Mouse (Mus musculus): Measurements from ENCODE around the gene Bbs4. TPM values are rescaled to one million over a fixed set of nuclear protein-coding genes. Genes with fewer than 3 reads are reported as not detected.

Bbs4 gene
- total and polyA plus RNA-seq, 3 experiments = 2.6 to 4.5 (median 4.0) TPM

- dilution Hi-C loops (cut with MboI; ENCODE audit: extremely low pct_ligation_motif_present, extremely low pct_unique_long_range_greater_than_20kb, low sequenced_read_pairs) (no loop called here), in situ Hi-C loops (cut with MboI; ENCODE audit: low pct_ligation_motif_present, low pct_unique_long_range_greater_than_20kb, low sequenced_read_pairs) (no loop called here)
- H3K9ac ChIP-seq (ENCODE audit: insufficient read depth, low read depth) = no peak overlapping the region
- no peaks in the 10 kb centered on the region for H3K27me3 ChIP-seq (replicated peaks)
- TF ChIP-seq POLR2A (IDR thresholded peaks at IDR 0.05; ENCODE audit: low read depth, low read length) (no peak), MAZ (IDR thresholded peaks at IDR 0.05; ENCODE audit: low read depth, low read length) (no peak), EP300 (IDR thresholded peaks at IDR 0.05; ENCODE audit: low read length) (no peak), IRF4 (IDR thresholded peaks at IDR 0.05; ENCODE audit: low read depth, low read length) (no peak)
- H3K27ac ChIP-seq (ENCODE audit: insufficient read depth, low read depth) = no peak overlapping the region
- DNase-seq (ENCODE audit: extremely low read depth) = no peak
- no peaks in the 10 kb centered on the region for H3K4me1 ChIP-seq (ENCODE audit: control insufficient read depth in 1 of 2, insufficient read depth in 2 of 2)
- no peak overlapping the region for H3K4me2 ChIP-seq (ENCODE audit: insufficient read depth, low read depth, poor library complexity, severe bottlenecking)
- no peak overlapping the region for H3K4me3 ChIP-seq (replicated peaks in 1 of 3; ENCODE audit: low read depth in 2 of 3, low read length in 2 of 3, poor library complexity in 1 of 3)
- no peaks in the 10 kb centered on the region for H3K79me2 ChIP-seq (replicated peaks; ENCODE audit: control insufficient read depth, extremely low read depth, insufficient read depth, poor library complexity, severe bottlenecking)
- no peaks in the 10 kb centered on the region for H3K9me3 ChIP-seq (replicated peaks; ENCODE audit: low read length)
- peaks cover 32 to 74% of the 10 kb centered on the region in 2 experiments for H3K36me3 ChIP-seq (replicated peaks in 1 of 2; ENCODE audit: control insufficient read depth in 1 of 2, insufficient read depth in 1 of 2, low read length in 1 of 2)
Observed at GRCm38 (mm10) chr9:59316206-59316605, 37.1 kb downstream of the Bbs4 start.

GRCm38 (mm10) chr9:59311284-59311670 is 42.0 kb downstream of the Bbs4 start:
- H3K4me2 ChIP-seq (ENCODE audit: insufficient read depth, low read depth, poor library complexity, severe bottlenecking) = no peak overlapping the region
- no peaks in the 10 kb centered on the region for H3K9me3 ChIP-seq (replicated peaks; ENCODE audit: low read length)
- H3K36me3 ChIP-seq (replicated peaks in 1 of 2; ENCODE audit: control insufficient read depth in 1 of 2, insufficient read depth in 1 of 2, low read length in 1 of 2) = peaks cover 44 to 92% of the 10 kb centered on the region in 2 experiments
- no peak overlapping the region for H3K4me3 ChIP-seq (replicated peaks in 1 of 3; ENCODE audit: low read depth in 2 of 3, low read length in 2 of 3, poor library complexity in 1 of 3)
- no peak for TF ChIP-seq ZNF384 (IDR thresholded peaks at IDR 0.05; ENCODE audit: low read depth, low read length)
- TF ChIP-seq UBTF (IDR thresholded peaks at IDR 0.05; ENCODE audit: low read depth, low read length) = no peak
- no peak for TF ChIP-seq USF2 (conservative IDR thresholded peaks at IDR 0.05; ENCODE audit: low read depth, low read length)
- TF ChIP-seq ZKSCAN1 (IDR thresholded peaks at IDR 0.05; ENCODE audit: borderline replicate concordance, low read depth, low read length) = no peak
- no peak for TF ChIP-seq TCF12 (IDR thresholded peaks at IDR 0.05; ENCODE audit: low read depth, low read length)
- TF ChIP-seq POLR2A (IDR thresholded peaks at IDR 0.05; ENCODE audit: low read depth, low read length) = no peak
- no peak for TF ChIP-seq CHD1 (IDR thresholded peaks at IDR 0.05; ENCODE audit: low read depth, low read length)
- TF ChIP-seq CHD2 (IDR thresholded peaks at IDR 0.05; ENCODE audit: low read length) = no peak
- TF ChIP-seq BHLHE40 (IDR thresholded peaks at IDR 0.05; ENCODE audit: low read depth, low read length) = no peak
- TF ChIP-seq MXI1 (IDR thresholded peaks at IDR 0.05; ENCODE audit: low read depth, low read length) = no peak
- TF ChIP-seq JUND (conservative IDR thresholded peaks at IDR 0.05; ENCODE audit: low read depth, low read length) = no peak
- dilution Hi-C loops (cut with MboI; ENCODE audit: extremely low pct_ligation_motif_present, extremely low pct_unique_long_range_greater_than_20kb, low sequenced_read_pairs) = no loop called here
- no peak overlapping the region for H3K9ac ChIP-seq (ENCODE audit: insufficient read depth, low read depth)
- DNase-seq (ENCODE audit: extremely low read depth) = no peak
- H3K79me2 ChIP-seq (replicated peaks; ENCODE audit: control insufficient read depth, extremely low read depth, insufficient read depth, poor library complexity, severe bottlenecking) = no peaks in the 10 kb centered on the region
- no peak overlapping the region for H3K27ac ChIP-seq (ENCODE audit: insufficient read depth, low read depth)
- H3K4me1 ChIP-seq (ENCODE audit: control insufficient read depth in 1 of 2, insufficient read depth in 2 of 2) = no peaks in the 10 kb centered on the region
- no peaks in the 10 kb centered on the region for H3K27me3 ChIP-seq (replicated peaks)
- in situ Hi-C loops (cut with MboI; ENCODE audit: low pct_ligation_motif_present, low pct_unique_long_range_greater_than_20kb, low sequenced_read_pairs) = no loop called here

Data from CH12.LX (cell line).